Mouse (Mus musculus) neural tube, embryonic 15.5 days (tissue): Measurements from ENCODE around the gene Rbm19. TPM values are rescaled to one million over a fixed set of nuclear protein-coding genes. Genes with fewer than 3 reads are reported as not detected.
A peak's percentile ranks its signal among the peaks of the same experiment; 100 is the strongest.

Experiments
- ATAC-seq: fragments of 200-750 bp; cut with Nextera tagmentation; 2 replicates; pipeline ENCODE4 v1.8.0; 2017; ENCODE audit warnings: mild to moderate bottlenecking, moderate TSS enrichment, moderate library complexity; ENCODE audit not compliant: low FRiP score
- H3K27ac ChIP-seq: fragments of 300-500 bp; sonication (generic); replicated peaks from 2 replicates; pipeline ENCODE4 v1.5.1; 2015; ENCODE audit warnings: mild to moderate bottlenecking, inconsistent platforms
- H3K27me3 ChIP-seq: fragments of 300-500 bp; sonication (generic); replicated peaks from 2 replicates; pipeline ENCODE4 v1.6.1; 2015; ENCODE audit warnings: inconsistent platforms
- H3K36me3 ChIP-seq: fragments of 300-500 bp; sonication (generic); 2 replicates; pipeline ENCODE4 v1.6.1; 2015; ENCODE audit warnings: inconsistent platforms
- H3K4me1 ChIP-seq: fragments of 300-500 bp; sonication (generic); 2 replicates; pipeline ENCODE4 v1.6.1; 2015; ENCODE audit warnings: inconsistent platforms
- H3K4me2 ChIP-seq: fragments of 300-500 bp; sonication (generic); 2 replicates; pipeline ENCODE4 v1.6.1; 2015; ENCODE audit warnings: inconsistent platforms, mild to moderate bottlenecking, moderate library complexity
- H3K4me3 ChIP-seq: fragments of 300-500 bp; sonication (generic); replicated peaks from 2 replicates; pipeline ENCODE4 v1.5.1; 2015; ENCODE audit warnings: mild to moderate bottlenecking, inconsistent platforms
- H3K9ac ChIP-seq: fragments of 300-500 bp; sonication (generic); replicated peaks from 2 replicates; pipeline ENCODE4 v1.6.1; 2015; ENCODE audit warnings: mild to moderate bottlenecking, inconsistent platforms
- H3K9me3 ChIP-seq: fragments of 300-500 bp; sonication (generic); replicated peaks from 2 replicates; pipeline ENCODE4 v1.6.1; 2016; ENCODE audit warnings: inconsistent platforms
- WGBS: fragments of 180-500 bp; shearing (Covaris S2); methylation state at CpG from one replicate; pipeline ENCODE4 v1.1.7; 2015; ENCODE audit warnings: mixed read lengths; 5-methylcytosine and 5-hydroxymethylcytosine counted together
- polyA plus RNA-seq: library from polyadenylated mRNA; unstranded; fragments of >200 nt; fragmentation: Nextera tagmentation; extraction: Ambion mirVana; gene quantifications from 2 replicates; pipeline ENCODE4 v1.2.1, GENCODE M21; 2015

The Rbm19 gene
- polyA plus RNA-seq, 1 experiment from 2014 or later, result 18.7 TPM

DNA sequence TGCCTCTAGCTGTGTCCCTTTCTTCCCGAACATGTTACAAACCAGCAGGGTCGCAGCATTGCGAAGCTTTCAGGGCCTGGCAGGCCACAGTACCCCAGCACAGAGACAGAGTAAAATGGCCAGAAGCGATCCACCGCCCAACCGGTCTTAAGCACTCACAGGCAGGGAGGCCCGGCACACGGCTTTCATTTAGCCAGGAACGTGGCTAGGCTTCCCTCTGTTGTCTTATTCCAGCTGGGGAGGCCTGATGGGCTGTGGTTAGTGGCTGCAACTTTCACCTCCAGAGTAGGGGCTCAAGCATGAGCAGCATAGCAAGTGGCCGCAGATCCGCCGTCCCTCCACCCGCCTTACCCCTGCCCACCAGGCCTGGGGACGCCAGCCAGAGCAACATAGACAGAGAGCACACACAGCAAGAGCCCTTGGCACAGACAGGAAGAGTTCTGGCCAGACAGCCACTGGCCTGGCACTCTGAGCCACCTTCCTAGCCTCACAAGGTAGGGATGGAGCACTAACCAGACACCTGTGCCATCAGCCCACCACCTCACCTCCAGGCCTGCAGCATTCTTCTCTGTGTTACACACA, 73.8 kb downstream of the Rbm19 start:
- peaks cover 53% of the 10 kb centered on the region for H3K4me1 ChIP-seq
- H3K4me2 ChIP-seq, result no peak overlapping the region
- no peak overlapping the region for H3K9ac ChIP-seq
- H3K9me3 ChIP-seq, result no peaks in the 10 kb centered on the region
- H3K4me3 ChIP-seq, result no peak overlapping the region
- no peaks in the 10 kb centered on the region for H3K36me3 ChIP-seq
- H3K27ac ChIP-seq, result no peak overlapping the region
- no peaks in the 10 kb centered on the region for H3K27me3 ChIP-seq
- 71% methylated on average over 14 of the region's 14 CpGs for WGBS
- no peak for ATAC-seq

DNA sequence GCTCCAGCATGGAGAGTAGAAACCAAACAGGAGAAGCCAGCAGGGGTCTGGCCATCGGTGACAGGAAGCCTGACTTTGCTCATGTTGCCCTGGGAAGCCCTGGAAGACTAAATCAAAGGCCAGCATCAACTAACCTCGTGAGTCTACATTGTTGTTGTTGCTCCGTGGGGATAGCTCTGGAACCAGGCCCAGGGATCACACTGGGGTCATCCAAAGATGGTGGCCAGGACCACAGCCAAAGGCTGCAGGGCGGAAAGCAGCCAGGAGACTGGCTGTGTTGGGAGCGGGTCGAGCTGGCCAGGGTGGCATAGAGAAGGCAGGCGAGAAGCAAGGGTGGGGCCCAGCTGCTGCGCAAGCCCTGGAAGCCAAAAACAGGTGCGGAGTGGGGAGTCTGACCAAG, 75.4 kb downstream of the Rbm19 start:
- Histone ChIP-seq H3K4me2 (no peak overlapping the region), H3K27ac (no peak overlapping the region), H3K27me3 (no peaks in the 10 kb centered on the region), H3K9me3 (no peaks in the 10 kb centered on the region), H3K4me1 (peaks cover 69% of the 10 kb centered on the region), H3K4me3 (no peak overlapping the region), H3K9ac (no peak overlapping the region), H3K36me3 (no peaks in the 10 kb centered on the region)
- 72% methylated on average over 9 of the region's 9 CpGs for WGBS
- ATAC-seq, result no peak

DNA sequence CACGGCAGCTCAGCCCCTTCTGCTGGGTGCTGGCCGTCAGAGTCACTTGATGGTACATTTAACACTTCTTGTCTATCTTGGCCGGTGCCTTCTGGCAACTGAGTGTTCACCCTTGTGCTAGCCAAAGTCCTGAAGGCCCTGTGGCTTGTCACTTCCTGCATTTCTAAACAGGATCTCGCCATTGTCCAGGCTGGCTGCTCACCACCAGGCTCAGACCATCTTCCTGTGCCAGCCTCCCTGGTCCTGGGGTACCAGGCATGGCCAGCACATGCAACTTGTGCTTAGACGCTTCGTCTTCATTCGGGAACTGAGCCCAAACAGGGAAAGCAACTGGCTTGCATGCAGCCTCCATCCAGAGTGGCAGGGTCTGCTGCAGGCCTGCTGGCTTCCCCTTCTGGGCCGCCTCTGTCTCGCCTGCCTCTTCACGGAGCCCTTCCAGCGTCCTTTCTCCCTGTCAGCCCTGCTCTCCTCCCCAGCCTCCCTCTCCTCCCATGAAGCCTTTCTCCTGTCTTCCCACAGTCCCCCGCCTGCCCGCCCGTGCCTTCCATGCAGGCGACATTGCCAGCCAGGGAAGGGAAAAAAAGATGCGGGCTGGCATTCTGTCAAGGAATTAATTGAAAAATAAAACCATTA, 78.2 kb downstream of the Rbm19 start:
- WGBS, result 34% methylated on average over 16 of the region's 16 CpGs
- Histone ChIP-seq H3K9me3 (no peaks in the 10 kb centered on the region), H3K4me1 (peaks cover 77% of the 10 kb centered on the region), H3K36me3 (no peaks in the 10 kb centered on the region), H3K27me3 (no peaks in the 10 kb centered on the region), H3K27ac (peak overlapping the region; percentile 84), H3K4me2 (no peak overlapping the region), H3K9ac (no peak overlapping the region), H3K4me3 (no peak overlapping the region)
- peak; percentile 46; the same call in 1 of the 2 replicates for ATAC-seq

DNA sequence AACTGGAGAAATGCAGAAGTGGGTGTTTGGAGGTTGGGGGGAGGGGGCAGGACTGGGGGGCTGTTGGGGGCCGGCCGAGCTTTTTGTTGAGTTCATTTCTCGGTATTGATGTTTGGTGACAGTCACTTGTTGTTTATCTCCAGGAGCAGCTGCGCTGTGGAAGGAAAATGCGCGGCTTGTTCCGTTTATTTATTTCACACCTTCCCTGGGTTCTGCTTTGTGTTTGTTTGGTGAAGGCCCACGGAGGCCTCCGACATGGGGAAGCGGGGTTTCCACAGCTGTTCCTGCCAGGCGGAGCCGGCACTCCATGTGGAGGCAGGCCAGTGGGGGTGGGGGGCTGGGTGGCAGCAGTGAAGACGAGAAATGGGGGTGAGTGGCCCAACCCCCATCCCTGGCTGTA, 78.7 kb downstream of the Rbm19 start:
- no peak overlapping the region for H3K4me3 ChIP-seq
- no peaks in the 10 kb centered on the region for H3K36me3 ChIP-seq
- peak overlapping the region; percentile 84 for H3K27ac ChIP-seq
- H3K4me1 ChIP-seq, result peaks cover 72% of the 10 kb centered on the region
- WGBS, result 25% methylated on average over 13 of the region's 13 CpGs
- no peaks in the 10 kb centered on the region for H3K27me3 ChIP-seq
- no peak overlapping the region for H3K4me2 ChIP-seq
- H3K9me3 ChIP-seq, result no peaks in the 10 kb centered on the region
- 0 out of 2 replicates have a peak, but pooled peaks have one; percentile 9 for ATAC-seq
- no peak overlapping the region for H3K9ac ChIP-seq

DNA sequence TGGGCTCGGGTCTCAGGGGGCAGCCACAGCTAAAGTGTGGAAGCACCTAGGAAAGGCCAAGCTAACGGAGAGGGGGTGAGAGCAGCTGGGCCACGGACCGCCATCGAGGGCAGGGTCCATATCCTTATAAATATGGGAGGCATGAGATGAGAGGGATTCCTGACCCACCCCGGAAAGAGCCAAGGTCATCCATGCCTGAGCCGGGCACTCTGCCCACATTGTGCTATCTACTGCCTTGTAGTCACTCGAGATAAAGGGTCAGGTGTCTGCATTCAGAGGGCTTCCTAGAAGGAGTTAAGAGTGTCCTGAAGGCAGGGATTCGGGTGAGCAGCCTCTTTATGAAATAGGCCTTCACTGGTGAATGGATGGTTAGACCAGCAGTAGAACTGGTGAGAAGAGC, 80.6 kb downstream of the Rbm19 start:
- no peak overlapping the region for H3K27ac ChIP-seq
- H3K4me3 ChIP-seq, result no peak overlapping the region
- H3K9ac ChIP-seq, result no peak overlapping the region; the same call in 1 of the 2 replicates
- no peaks in the 10 kb centered on the region for H3K36me3 ChIP-seq
- H3K4me2 ChIP-seq, result no peak overlapping the region
- no peaks in the 10 kb centered on the region for H3K9me3 ChIP-seq
- H3K27me3 ChIP-seq, result no peaks in the 10 kb centered on the region
- 84% methylated on average over 9 of the region's 9 CpGs for WGBS
- H3K4me1 ChIP-seq, result peaks cover 63% of the 10 kb centered on the region
- ATAC-seq, result no peak

DNA sequence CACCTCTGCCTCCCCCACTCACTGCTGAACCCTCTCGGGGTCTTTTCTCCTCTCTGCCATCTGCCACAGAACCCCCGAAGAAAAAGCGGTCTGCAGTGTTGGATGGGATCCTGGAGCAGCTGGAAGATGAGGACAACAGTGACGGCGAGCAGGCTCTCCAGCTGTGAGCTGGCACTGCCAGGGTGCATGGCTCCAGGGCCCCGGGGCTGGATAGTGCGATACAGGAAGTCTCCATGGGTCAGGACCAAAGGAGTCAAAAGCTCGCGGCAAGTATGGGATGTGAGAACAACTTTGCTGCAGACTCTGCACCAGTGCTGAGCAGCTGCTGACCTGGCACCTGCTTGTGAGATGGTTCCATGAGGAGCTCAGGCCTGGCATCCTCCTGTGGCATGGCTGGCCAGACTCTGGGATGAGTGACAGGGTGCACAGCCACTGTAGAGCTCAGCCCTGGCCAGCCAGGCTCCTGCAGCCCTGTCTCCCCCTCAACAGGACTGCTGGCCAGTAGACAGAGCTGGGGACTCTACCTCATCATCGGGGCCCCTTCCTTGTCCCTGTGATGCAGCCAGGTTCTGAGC, 81.6 kb downstream of the Rbm19 start:
- Histone ChIP-seq H3K36me3 (no peaks in the 10 kb centered on the region), H3K4me1 (peaks cover 53% of the 10 kb centered on the region), H3K4me2 (no peak overlapping the region), H3K27me3 (no peaks in the 10 kb centered on the region), H3K27ac (peak overlapping the region; percentile 48), H3K4me3 (no peak overlapping the region), H3K9ac (no peak overlapping the region), H3K9me3 (no peaks in the 10 kb centered on the region)
- ATAC-seq, result no peak
- 68% methylated on average over 10 of the region's 10 CpGs for WGBS

DNA sequence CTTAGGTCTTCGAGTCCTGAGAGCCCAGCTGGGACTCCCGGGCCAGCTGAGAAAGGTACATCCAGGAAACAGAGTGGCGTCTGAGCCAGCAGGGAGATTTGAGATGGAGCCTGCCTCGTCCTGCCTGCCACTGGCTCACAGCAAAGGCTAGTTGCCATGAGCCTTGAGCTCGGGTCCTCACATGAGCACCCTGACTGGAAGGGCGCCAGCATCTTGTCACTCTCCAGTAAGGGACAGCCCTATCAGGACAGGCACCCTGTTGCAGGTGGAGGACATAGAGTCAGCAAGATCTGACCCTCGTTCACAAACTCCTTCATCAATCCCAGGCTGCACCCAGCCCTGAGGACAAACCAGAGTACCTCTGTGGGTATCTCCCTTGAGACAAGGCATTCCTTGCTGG, 83.6 kb downstream of the Rbm19 start:
- Histone ChIP-seq H3K4me1 (peaks cover 34% of the 10 kb centered on the region), H3K36me3 (no peaks in the 10 kb centered on the region), H3K4me3 (no peak overlapping the region), H3K9me3 (no peaks in the 10 kb centered on the region), H3K9ac (no peak overlapping the region), H3K27me3 (no peaks in the 10 kb centered on the region), H3K4me2 (no peak overlapping the region), H3K27ac (no peak overlapping the region)
- no peak for ATAC-seq
- 96% methylated on average over 7 of the region's 7 CpGs for WGBS

DNA sequence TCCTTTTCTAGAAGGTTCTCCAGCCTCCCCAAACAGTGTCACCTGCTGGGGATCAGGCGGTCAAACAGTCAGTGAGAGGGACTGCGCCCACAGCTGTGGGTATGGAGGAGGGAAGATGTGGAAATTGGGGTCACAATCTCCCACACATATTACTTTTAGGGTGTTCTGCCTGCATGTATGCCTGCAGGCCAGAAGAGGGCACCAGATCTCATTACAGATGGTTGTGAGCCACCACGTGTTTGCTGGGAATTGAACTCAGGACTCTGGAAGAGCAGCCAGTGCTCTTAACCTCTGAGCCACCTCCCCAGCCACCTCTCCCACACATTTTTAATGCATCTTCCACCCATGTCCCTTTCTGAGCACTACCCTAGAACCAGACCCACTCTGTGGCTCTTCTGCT, 88.1 kb downstream of the Rbm19 start:
- Histone ChIP-seq H3K9me3 (no peaks in the 10 kb centered on the region), H3K4me2 (no peak overlapping the region), H3K4me1 (peaks cover 29% of the 10 kb centered on the region), H3K27me3 (no peaks in the 10 kb centered on the region), H3K9ac (no peak overlapping the region), H3K4me3 (no peak overlapping the region), H3K36me3 (no peaks in the 10 kb centered on the region), H3K27ac (no peak overlapping the region)
- 72% methylated on average over 3 of the region's 3 CpGs for WGBS
- ATAC-seq, result no peak

DNA sequence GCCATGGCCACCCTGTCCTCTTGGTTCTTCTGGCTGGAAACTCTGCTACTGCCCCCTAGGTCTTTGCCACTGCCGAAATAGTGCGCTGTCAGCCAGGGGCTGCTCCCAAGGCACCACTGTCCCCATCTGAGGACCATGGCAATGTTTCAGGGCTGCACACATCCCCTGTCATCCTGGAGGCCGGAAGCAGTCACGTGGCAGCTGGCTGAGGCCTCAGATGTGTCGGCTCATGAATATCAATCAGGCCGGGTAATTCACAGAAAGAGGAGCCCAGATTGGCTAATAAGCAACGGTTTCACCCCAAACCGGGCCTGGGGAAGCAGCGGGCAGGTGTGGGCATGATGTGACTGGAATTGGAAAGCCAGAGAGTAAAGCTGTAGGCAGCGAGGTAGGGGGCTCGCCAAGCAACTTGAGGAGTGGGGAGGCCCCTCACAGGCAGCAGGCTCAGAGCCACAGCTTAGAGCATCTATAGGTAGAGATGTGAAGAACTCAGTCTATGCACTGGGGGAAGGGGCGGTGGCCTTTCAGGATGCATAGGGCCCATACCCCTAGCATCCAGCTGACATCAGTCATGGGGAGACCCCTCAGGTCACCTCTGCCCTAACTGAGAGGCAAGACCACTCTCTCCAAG, 90.2 kb downstream of the Rbm19 start:
- Histone ChIP-seq H3K27me3 (0 out of 2 replicates have a peak, but pooled peaks cover 2% of the 10 kb centered on the region), H3K4me1 (peaks cover 38% of the 10 kb centered on the region), H3K9ac (no peak overlapping the region), H3K27ac (peak overlapping the region; percentile 48), H3K36me3 (no peaks in the 10 kb centered on the region), H3K4me2 (no peak overlapping the region), H3K9me3 (no peaks in the 10 kb centered on the region), H3K4me3 (no peak overlapping the region)
- 15% methylated on average over 12 of the region's 12 CpGs for WGBS
- peak; percentile 51 for ATAC-seq

DNA sequence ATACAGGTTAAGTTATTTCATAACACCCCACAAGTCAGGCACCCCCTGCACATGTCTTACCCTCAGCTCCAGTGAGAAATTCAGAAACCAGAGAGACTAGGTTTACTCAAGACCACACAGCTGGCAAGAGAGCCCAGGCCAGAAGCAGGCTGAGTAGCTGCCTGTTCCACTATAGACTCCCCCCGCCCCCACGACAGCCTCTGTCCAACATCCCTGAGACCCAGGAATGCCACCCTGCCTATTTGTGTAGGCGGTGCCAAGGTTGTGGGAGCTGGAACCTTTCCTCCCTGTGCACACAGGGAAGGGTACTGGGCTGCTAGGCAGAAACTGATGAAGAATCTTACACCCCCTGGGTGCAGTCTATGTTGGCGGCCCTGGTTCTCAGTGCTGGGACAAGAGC, 91.2 kb downstream of the Rbm19 start:
- no peak overlapping the region for H3K27ac ChIP-seq
- H3K9me3 ChIP-seq, result no peaks in the 10 kb centered on the region
- no peaks in the 10 kb centered on the region for H3K36me3 ChIP-seq
- no peak for ATAC-seq
- WGBS, result 76% methylated on average over 4 of the region's 4 CpGs
- H3K9ac ChIP-seq, result no peak overlapping the region
- peaks cover 38% of the 10 kb centered on the region for H3K4me1 ChIP-seq
- 0 out of 2 replicates have a peak, but pooled peaks cover 2% of the 10 kb centered on the region for H3K27me3 ChIP-seq
- H3K4me2 ChIP-seq, result no peak overlapping the region
- no peak overlapping the region for H3K4me3 ChIP-seq

DNA sequence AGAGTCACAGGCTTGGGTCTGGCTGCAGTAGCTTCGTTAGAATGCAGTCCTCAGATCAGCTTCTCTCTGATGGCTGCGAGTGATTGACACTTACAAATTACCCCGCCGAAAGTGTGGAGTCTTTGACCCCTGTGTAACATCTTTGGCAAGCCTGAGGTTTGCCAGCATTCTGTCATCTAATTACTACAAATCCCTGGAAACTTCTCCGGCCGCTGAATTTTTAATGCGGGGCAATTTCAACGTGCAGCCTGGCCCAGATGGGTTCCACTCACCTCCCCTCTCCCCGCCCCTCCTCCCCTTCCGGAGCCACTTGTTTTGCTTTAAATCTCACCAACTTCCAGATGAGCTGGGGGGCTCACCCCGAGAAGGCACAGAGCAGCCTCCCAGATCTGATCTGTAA, 94.4 kb downstream of the Rbm19 start:
- Histone ChIP-seq H3K9ac (no peak overlapping the region), H3K4me2 (peak overlapping the region; percentile 26), H3K4me3 (no peak overlapping the region), H3K27me3 (0 out of 2 replicates have a peak, but pooled peaks cover 2% of the 10 kb centered on the region), H3K27ac (no peak overlapping the region), H3K4me1 (peaks cover 40% of the 10 kb centered on the region), H3K36me3 (no peaks in the 10 kb centered on the region), H3K9me3 (no peaks in the 10 kb centered on the region)
- 6% methylated on average over 11 of the region's 11 CpGs for WGBS
- no peak for ATAC-seq

DNA sequence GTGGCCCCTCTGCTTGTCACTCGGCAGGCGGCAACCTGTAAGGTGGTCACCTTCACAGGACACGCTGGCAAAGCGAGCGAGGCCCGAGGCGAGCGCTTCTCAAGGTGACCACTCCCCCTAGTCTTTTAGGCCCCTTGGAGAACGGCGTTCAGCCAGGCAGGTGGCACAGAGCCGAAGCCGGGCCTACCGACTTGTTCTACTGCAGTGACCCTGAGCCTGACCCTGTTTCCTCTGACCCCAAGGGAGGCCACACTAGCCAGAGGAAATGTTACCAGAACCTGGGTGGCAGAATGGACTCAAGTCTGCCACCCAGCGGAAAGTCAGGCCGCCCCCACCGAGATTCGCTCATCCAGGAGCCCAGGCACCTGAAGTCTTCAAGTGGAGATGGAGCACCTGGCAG, 94.9 kb downstream of the Rbm19 start:
- peaks cover 36% of the 10 kb centered on the region for H3K4me1 ChIP-seq
- no peaks in the 10 kb centered on the region for H3K36me3 ChIP-seq
- no peak for ATAC-seq
- no peak overlapping the region for H3K27ac ChIP-seq
- H3K9ac ChIP-seq, result no peak overlapping the region
- H3K4me2 ChIP-seq, result peak overlapping the region; percentile 26
- 14% methylated on average over 17 of the region's 17 CpGs for whole genome bisulfite sequencing
- no peak overlapping the region for H3K4me3 ChIP-seq
- 0 out of 2 replicates have a peak, but pooled peaks cover 2% of the 10 kb centered on the region for H3K27me3 ChIP-seq
- no peaks in the 10 kb centered on the region for H3K9me3 ChIP-seq
